Mouse (Mus musculus): ENCODE data around the gene Unc5b. TPM values are rescaled to one million over a fixed set of nuclear protein-coding genes. Genes with fewer than 3 reads are reported as not detected.

Unc5b gene
- polyA plus RNA-seq, 1 experiment from 2014 or later: 15.6 TPM

DNA sequence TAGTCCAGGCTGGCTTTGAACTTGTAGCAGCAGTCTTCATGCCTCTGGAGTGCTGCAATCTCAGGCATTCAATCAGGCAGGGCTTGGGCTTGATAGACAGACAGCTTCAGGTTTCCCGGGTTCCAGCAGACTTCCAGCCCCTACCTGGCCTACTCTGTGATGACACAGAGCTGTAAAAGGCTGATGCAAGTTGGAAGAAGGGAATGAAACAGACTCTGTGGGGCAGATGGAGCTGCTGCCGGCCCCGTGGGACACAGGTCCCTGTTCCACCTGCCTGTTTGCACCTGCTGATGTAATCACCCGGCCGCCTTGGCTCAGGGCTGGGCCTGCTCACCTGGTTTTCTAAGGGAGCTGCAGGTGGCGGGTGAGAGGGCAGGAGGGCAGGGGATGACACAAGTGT lies 40.5 kb downstream of the Unc5b start:
- H3K4me2 ChIP-seq: no peak overlapping the region
- peaks cover 60% of the 10 kb centered on the region for H3K4me1 ChIP-seq (ENCODE audit: control insufficient read depth, insufficient read depth, low read length)
- no peak overlapping the region for H3K9ac ChIP-seq (ENCODE audit: low read depth, low read length)
- WGBS (ENCODE audit: insufficient replicate concordance): 76% methylated on average over 6 of the region's 6 CpGs
- no peak overlapping the region for H3K4me3 ChIP-seq (ENCODE audit: low read depth, low read length)
- no peaks in the 10 kb centered on the region for H3K27me3 ChIP-seq (ENCODE audit: control insufficient read depth, insufficient read depth, low read length)
- ATAC-seq (replicated peaks; ENCODE audit: insufficient number of reproducible peaks, low FRiP score, low TSS enrichment): no peak
- H3K27ac ChIP-seq (ENCODE audit: low read depth, low read length): no peak overlapping the region
- no peaks in the 10 kb centered on the region for H3K9me3 ChIP-seq (replicated peaks; ENCODE audit: control insufficient read depth, low read length)
- no peaks in the 10 kb centered on the region for H3K36me3 ChIP-seq (ENCODE audit: control insufficient read depth, insufficient read depth, low read length)

DNA sequence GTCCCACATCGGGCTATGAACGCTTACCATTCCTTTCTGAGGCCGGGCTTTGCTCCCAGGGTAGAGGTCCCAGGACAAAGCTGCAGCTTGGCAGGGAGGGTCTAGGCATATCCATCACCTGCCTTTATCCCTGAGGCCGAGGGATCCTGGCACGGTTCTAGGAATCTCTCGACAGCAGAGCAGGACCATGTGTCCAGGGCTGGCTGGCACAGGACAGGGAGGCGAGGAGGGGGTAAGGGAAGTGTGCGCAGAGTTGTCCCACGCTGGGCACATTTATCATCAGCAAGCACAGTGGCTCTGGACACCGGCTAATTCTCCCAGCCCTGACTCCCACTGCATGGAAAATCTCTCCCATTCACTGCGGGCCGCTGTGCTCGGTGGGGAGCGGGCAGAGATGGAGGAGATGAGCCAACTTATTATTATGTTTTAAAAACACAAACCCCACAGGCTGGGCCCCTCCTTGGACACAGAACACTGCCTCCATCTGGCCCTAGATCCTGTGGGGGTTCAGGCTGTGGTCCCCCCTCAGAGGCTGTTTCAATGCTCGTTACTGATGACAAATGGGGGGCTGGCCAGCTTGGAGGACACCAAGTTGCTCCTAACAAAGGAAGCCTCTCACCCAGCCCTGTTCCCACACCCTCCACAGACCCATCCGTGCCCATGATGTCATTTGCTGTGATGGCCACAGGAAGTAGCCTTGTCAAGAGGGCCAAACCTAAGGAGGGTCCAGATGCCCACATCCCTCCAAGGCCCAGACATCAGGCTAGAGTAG lies 43.9 kb downstream of the Unc5b start:
- Histone ChIP-seq H3K4me3 (ENCODE audit: low read depth, low read length) (no peak overlapping the region), H3K9ac (ENCODE audit: low read depth, low read length) (0 out of 2 replicates have a peak overlapping the region, but pooled peaks have one; percentile 28), H3K4me1 (ENCODE audit: control insufficient read depth, insufficient read depth, low read length) (peaks cover 33% of the 10 kb centered on the region), H3K36me3 (ENCODE audit: control insufficient read depth, insufficient read depth, low read length) (no peaks in the 10 kb centered on the region), H3K27me3 (ENCODE audit: control insufficient read depth, insufficient read depth, low read length) (no peaks in the 10 kb centered on the region), H3K4me2 (no peak overlapping the region), H3K27ac (ENCODE audit: low read depth, low read length) (no peak overlapping the region), H3K9me3 (replicated peaks; ENCODE audit: control insufficient read depth, low read length) (no peaks in the 10 kb centered on the region)
- WGBS (ENCODE audit: insufficient replicate concordance): 70% methylated on average over 16 of the region's 16 CpGs
- ATAC-seq (replicated peaks; ENCODE audit: insufficient number of reproducible peaks, low FRiP score, low TSS enrichment): no peak

DNA sequence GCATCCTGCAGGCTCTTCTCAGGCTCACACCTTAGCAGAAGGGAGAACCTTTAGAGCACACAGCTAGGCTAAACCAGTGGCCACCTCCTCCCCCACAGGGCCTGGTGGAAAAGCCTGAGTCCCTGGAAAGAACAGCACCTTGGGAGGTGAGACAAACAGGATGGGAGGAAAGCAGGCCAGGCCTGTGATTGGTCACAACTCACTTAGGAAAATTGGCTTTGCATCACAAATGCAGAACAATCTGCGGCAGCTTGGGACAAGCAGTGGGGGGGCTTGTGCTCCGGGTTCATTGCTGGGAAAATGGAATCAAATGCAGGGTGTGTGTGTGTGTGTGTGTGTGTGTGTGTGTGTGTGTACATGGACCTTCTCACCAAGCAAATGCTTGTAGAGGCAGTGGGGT lies 47.8 kb downstream of the Unc5b start:
- Histone ChIP-seq H3K27me3 (ENCODE audit: control insufficient read depth, insufficient read depth, low read length) (no peaks in the 10 kb centered on the region), H3K27ac (ENCODE audit: low read depth, low read length) (no peak overlapping the region), H3K36me3 (ENCODE audit: control insufficient read depth, insufficient read depth, low read length) (no peaks in the 10 kb centered on the region), H3K9me3 (replicated peaks; ENCODE audit: control insufficient read depth, low read length) (no peaks in the 10 kb centered on the region), H3K4me3 (ENCODE audit: low read depth, low read length) (no peak overlapping the region), H3K4me2 (no peak overlapping the region), H3K4me1 (ENCODE audit: control insufficient read depth, insufficient read depth, low read length) (peaks cover 27% of the 10 kb centered on the region), H3K9ac (ENCODE audit: low read depth, low read length) (no peak overlapping the region)
- no peak for ATAC-seq (replicated peaks; ENCODE audit: insufficient number of reproducible peaks, low FRiP score, low TSS enrichment)
- WGBS (ENCODE audit: insufficient replicate concordance): 46% methylated on average over 2 of the region's 2 CpGs

DNA sequence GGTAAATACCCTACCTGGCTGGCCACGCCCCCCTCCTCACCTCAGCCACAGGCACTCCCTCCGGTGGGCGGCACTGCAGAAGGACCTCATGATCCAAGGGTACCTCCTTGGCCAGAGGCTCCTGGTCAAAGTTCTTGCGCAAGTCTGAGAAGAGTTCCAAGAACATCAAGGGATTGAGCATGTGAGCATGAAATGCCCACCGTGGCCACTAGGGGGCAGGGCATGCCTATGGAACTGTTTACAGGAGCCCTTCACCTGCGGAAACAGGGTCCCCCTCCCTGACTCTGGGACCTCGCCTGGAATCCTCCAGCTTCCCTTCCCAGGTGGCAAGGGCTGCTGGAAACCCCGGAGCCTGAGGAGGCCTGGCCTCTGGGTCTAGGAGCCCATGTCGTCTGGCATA lies 51.8 kb downstream of the Unc5b start:
- 0 out of 2 replicates have a peak overlapping the region, but pooled peaks have one; percentile 35 for H3K9ac ChIP-seq (ENCODE audit: low read depth, low read length)
- no peak overlapping the region for H3K4me2 ChIP-seq
- no peaks in the 10 kb centered on the region for H3K9me3 ChIP-seq (replicated peaks; ENCODE audit: control insufficient read depth, low read length)
- WGBS (ENCODE audit: insufficient replicate concordance): 13% methylated on average over 9 of the region's 9 CpGs
- H3K36me3 ChIP-seq (ENCODE audit: control insufficient read depth, insufficient read depth, low read length): peaks cover 9% of the 10 kb centered on the region
- peak overlapping the region; percentile 47; the same call in 1 of the 2 replicates for H3K27ac ChIP-seq (ENCODE audit: low read depth, low read length)
- peaks cover 5% of the 10 kb centered on the region; the same call in 1 of the 2 replicates for H3K4me1 ChIP-seq (ENCODE audit: control insufficient read depth, insufficient read depth, low read length)
- H3K27me3 ChIP-seq (ENCODE audit: control insufficient read depth, insufficient read depth, low read length): no peaks in the 10 kb centered on the region
- no peak overlapping the region for H3K4me3 ChIP-seq (ENCODE audit: low read depth, low read length)
- ATAC-seq (replicated peaks; ENCODE audit: insufficient number of reproducible peaks, low FRiP score, low TSS enrichment): no peak; the same call in 1 of the 2 replicates

DNA sequence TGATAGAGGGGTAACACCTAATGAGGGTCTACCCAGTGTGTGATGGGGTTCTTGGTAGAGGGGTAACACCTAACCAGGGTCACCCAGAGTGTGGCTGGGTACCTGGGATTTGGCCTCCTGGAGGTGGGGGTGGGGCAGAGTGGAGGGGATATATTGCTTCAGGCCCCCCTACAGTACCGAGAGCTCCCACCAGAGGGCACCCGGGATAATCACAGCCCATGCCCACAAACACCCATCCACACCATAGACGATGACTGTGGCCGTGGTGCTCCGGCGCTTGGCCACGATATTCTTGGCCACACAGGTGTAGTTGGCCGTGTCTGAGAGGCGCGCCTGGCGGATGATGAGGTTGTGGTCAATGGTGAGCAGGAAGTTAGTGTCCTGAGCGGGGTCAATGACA lies 52.8 kb downstream of the Unc5b start:
- Histone ChIP-seq H3K27me3 (ENCODE audit: control insufficient read depth, insufficient read depth, low read length) (no peaks in the 10 kb centered on the region), H3K9me3 (replicated peaks; ENCODE audit: control insufficient read depth, low read length) (no peaks in the 10 kb centered on the region), H3K36me3 (ENCODE audit: control insufficient read depth, insufficient read depth, low read length) (peaks cover 19% of the 10 kb centered on the region), H3K4me3 (ENCODE audit: low read depth, low read length) (no peak overlapping the region), H3K9ac (ENCODE audit: low read depth, low read length) (no peak overlapping the region), H3K4me1 (ENCODE audit: control insufficient read depth, insufficient read depth, low read length) (peaks cover 5% of the 10 kb centered on the region; the same call in 1 of the 2 replicates), H3K27ac (ENCODE audit: low read depth, low read length) (no peak overlapping the region), H3K4me2 (no peak overlapping the region)
- ATAC-seq (replicated peaks; ENCODE audit: insufficient number of reproducible peaks, low FRiP score, low TSS enrichment): no peak
- 66% methylated on average over 12 of the region's 12 CpGs for WGBS (ENCODE audit: insufficient replicate concordance)

DNA sequence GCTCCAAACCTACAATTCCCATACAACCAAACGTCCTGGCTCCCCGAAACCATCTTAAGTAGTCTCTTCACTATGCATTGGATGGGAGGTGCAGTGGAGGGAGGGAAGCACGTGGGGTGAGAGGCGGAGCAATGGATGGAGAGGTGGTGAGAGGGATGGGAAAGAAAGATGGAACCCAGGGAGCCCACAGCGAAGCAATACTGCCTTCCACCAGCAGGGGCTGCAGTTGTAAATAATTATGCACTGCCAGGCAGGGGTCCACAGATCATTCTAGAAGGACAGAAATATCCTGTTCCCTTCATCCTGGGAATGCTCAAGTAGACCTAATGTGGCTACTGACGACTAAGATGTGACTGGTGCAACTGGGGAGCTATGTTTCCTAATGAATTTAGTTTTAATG lies 55.9 kb downstream of the Unc5b start:
- Histone ChIP-seq H3K9me3 (replicated peaks; ENCODE audit: control insufficient read depth, low read length) (no peaks in the 10 kb centered on the region), H3K36me3 (ENCODE audit: control insufficient read depth, insufficient read depth, low read length) (peaks cover 36% of the 10 kb centered on the region), H3K27me3 (ENCODE audit: control insufficient read depth, insufficient read depth, low read length) (no peaks in the 10 kb centered on the region), H3K4me3 (ENCODE audit: low read depth, low read length) (no peak overlapping the region), H3K4me1 (ENCODE audit: control insufficient read depth, insufficient read depth, low read length) (peaks cover 6% of the 10 kb centered on the region), H3K9ac (ENCODE audit: low read depth, low read length) (no peak overlapping the region), H3K4me2 (no peak overlapping the region), H3K27ac (ENCODE audit: low read depth, low read length) (no peak overlapping the region)
- no peak for ATAC-seq (replicated peaks; ENCODE audit: insufficient number of reproducible peaks, low FRiP score, low TSS enrichment)
- 75% methylated on average over 6 of the region's 6 CpGs for WGBS (ENCODE audit: insufficient replicate concordance)

DNA sequence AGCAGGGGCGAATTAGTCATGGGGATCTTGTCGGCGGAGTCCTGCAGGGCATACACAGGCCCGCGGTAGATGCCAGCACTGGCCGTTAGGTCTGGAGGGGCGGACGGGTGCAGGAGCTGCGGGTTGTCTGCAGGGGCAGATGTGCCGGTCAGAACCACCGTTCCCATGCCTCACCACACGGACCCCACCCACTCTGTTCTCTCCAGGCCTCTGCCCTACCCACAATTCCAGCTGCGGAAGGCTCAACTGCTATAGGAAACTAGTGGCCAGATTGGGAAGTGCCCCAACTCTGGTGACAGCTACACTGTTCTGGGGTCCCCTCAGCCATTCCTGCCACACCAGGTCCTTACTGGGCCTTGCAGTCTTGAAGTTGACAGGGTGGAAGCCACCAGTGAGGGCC lies 56.8 kb downstream of the Unc5b start:
- H3K9ac ChIP-seq (ENCODE audit: low read depth, low read length): no peak overlapping the region
- H3K9me3 ChIP-seq (replicated peaks; ENCODE audit: control insufficient read depth, low read length): no peaks in the 10 kb centered on the region
- peaks cover 2% of the 10 kb centered on the region; the same call in 1 of the 2 replicates for H3K4me1 ChIP-seq (ENCODE audit: control insufficient read depth, insufficient read depth, low read length)
- no peak overlapping the region for H3K4me2 ChIP-seq
- H3K4me3 ChIP-seq (ENCODE audit: low read depth, low read length): no peak overlapping the region
- H3K27me3 ChIP-seq (ENCODE audit: control insufficient read depth, insufficient read depth, low read length): no peaks in the 10 kb centered on the region
- 93% methylated on average over 13 of the region's 13 CpGs for WGBS (ENCODE audit: insufficient replicate concordance)
- H3K36me3 ChIP-seq (ENCODE audit: control insufficient read depth, insufficient read depth, low read length): peaks cover 36% of the 10 kb centered on the region
- no peak overlapping the region for H3K27ac ChIP-seq (ENCODE audit: low read depth, low read length)
- no peak for ATAC-seq (replicated peaks; ENCODE audit: insufficient number of reproducible peaks, low FRiP score, low TSS enrichment)

DNA sequence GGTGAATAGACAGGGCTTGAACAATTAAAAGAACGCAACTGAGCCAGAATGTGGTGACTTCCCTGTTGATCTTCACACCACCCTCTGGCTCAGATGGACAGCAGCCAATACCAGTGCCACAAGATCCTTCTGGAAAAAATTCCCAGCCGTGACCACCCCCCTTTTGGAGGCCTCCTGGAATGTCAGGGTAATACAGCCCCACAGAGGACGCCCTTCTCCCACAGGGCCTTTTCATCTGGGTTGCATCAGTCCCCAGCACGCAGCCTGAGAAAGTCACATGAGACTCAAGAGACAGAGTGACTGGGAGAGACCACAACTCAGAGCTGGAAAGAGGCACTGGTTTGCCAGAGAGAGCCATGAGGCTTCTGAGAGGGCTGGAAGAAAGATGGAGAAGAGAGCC lies 60.5 kb downstream of the Unc5b start:
- 58% methylated on average over 4 of the region's 4 CpGs for WGBS (ENCODE audit: insufficient replicate concordance)
- H3K36me3 ChIP-seq (ENCODE audit: control insufficient read depth, insufficient read depth, low read length): peaks cover 44% of the 10 kb centered on the region
- no peaks in the 10 kb centered on the region for H3K27me3 ChIP-seq (ENCODE audit: control insufficient read depth, insufficient read depth, low read length)
- no peaks in the 10 kb centered on the region for H3K9me3 ChIP-seq (replicated peaks; ENCODE audit: control insufficient read depth, low read length)
- H3K27ac ChIP-seq (ENCODE audit: low read depth, low read length): 0 out of 2 replicates have a peak overlapping the region, but pooled peaks have one; percentile 17
- ATAC-seq (replicated peaks; ENCODE audit: insufficient number of reproducible peaks, low FRiP score, low TSS enrichment): no peak
- H3K4me1 ChIP-seq (ENCODE audit: control insufficient read depth, insufficient read depth, low read length): peaks cover 2% of the 10 kb centered on the region; the same call in 1 of the 2 replicates
- H3K4me3 ChIP-seq (ENCODE audit: low read depth, low read length): no peak overlapping the region
- no peak overlapping the region for H3K4me2 ChIP-seq
- no peak overlapping the region for H3K9ac ChIP-seq (ENCODE audit: low read depth, low read length)

DNA sequence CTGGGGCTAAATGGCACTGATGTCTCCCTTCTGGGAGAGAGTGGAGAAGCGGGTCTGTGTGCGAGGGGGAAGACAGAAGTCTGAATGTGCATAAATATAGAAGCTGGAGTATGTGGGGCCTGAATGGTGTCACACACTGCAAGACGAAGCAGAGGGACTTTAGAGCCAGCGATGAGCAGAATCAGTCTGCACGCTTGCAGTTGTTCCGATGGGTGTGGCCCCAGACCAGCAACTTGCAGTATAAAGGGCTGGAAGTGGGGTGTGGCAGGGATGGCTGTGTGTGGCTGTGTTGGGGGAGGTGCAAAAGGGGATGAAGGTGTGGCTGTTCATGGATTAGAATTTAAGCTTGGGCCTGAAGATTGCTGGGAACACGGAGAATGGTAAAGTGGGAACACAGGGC lies 62.8 kb downstream of the Unc5b start:
- H3K9me3 ChIP-seq (replicated peaks; ENCODE audit: control insufficient read depth, low read length): no peaks in the 10 kb centered on the region
- H3K27me3 ChIP-seq (ENCODE audit: control insufficient read depth, insufficient read depth, low read length): no peaks in the 10 kb centered on the region
- no peak for ATAC-seq (replicated peaks; ENCODE audit: insufficient number of reproducible peaks, low FRiP score, low TSS enrichment)
- peaks cover 2% of the 10 kb centered on the region; the same call in 1 of the 2 replicates for H3K4me1 ChIP-seq (ENCODE audit: control insufficient read depth, insufficient read depth, low read length)
- no peak overlapping the region for H3K4me2 ChIP-seq
- no peak overlapping the region for H3K4me3 ChIP-seq (ENCODE audit: low read depth, low read length)
- H3K9ac ChIP-seq (ENCODE audit: low read depth, low read length): no peak overlapping the region
- peaks cover 40% of the 10 kb centered on the region for H3K36me3 ChIP-seq (ENCODE audit: control insufficient read depth, insufficient read depth, low read length)
- WGBS (ENCODE audit: insufficient replicate concordance): 85% methylated on average over 7 of the region's 7 CpGs
- no peak overlapping the region for H3K27ac ChIP-seq (ENCODE audit: low read depth, low read length)

Measured in heart, embryonic 11.5 days (tissue).